Mouse (Mus musculus) embryo, embryonic 9.5 days (tissue): ENCODE measurements at regions not wholly inside any gene's neighbourhood (a gene's known extent, or its start where the extent isn't known, plus 50 kb on each side); places are given as distances from the start of the nearest gene placed in this dataset.

ENCODE experiments used
- DNase-seq: peaks from one replicate; pipeline ENCODE4 v3.0.0-alpha.2; 2017; ENCODE audit errors: extremely low spot score

GRCm38 (mm10) chr8:92302694-92303093, 54.7 kb upstream of the Irx5 start:
- DNase-seq: no peak

DNA sequence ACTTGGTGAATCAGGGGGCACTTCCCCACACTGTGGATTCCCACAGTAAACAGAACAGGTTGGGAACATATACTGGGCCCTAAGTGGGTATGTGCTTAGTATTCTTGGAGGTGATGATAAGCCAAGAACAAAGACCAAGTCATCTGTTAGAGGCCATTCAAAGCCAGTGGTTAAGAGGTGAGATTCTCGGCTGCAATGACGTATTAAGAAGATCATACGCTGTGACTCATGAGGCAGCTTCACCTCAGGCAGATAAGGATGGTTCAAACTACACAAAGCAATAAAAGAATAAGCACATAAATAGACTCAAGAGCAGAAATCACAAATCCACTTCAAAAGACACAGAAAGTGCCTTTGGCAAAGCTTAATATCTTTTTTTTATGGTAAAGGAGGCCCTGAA, 56.4 kb upstream of the Irx5 start:
- no peak for DNase-seq

- DNase-seq: peak; percentile 34
Measured at GRCm38 (mm10) chr8:92286841-92287811, 70.3 kb upstream of the Irx5 start.

GRCm38 (mm10) chr8:92275755-92276154, 81.7 kb upstream of the Irx5 start:
- no peak for DNase-seq

- DNase-seq: no peak
Measured at GRCm38 (mm10) chr8:92272726-92273125, 84.7 kb upstream of the Irx5 start.

DNA sequence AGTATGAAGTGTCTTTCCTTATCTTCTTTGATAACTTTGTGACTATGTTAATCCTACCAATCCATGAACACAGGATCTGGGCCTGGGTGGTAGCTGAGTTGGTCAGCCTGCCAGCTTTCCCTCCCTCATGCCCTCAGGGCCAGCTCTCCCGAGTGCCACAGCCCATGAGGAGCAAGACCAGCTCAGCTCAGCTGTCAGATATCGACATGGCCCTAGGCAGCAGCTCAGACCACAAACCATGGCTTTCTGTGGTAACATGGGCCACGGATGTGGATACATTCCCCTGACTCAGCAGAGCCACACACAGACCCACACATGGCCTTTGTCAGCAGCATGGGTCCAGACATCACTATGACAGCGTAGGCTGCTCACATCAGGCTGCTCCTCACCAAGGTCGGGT, 85.4 kb upstream of the Irx5 start:
- no peak for DNase-seq

GRCm38 (mm10) chr8:92270636-92271035, 86.8 kb upstream of the Irx5 start:
- DNase-seq: no peak

DNA sequence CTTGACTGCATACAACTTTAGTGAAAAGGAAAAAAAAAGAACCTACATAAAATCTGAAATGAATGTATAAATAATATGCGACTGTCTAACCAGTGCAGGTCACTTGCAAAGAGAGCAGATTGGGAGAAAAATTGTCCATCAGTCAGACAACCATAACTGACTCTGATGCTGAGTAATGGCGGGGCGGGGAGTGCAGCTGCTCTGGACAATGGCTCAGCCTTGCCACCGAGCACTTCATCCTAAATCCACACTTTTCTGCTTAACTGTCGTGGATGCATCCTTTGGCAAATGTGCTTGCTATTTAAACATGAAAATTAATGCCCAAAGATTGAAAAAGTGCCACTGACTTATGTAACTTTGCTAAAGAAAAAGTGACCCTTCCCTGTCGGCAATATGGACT, 90.0 kb upstream of the Irx5 start:
- no peak for DNase-seq

DNA sequence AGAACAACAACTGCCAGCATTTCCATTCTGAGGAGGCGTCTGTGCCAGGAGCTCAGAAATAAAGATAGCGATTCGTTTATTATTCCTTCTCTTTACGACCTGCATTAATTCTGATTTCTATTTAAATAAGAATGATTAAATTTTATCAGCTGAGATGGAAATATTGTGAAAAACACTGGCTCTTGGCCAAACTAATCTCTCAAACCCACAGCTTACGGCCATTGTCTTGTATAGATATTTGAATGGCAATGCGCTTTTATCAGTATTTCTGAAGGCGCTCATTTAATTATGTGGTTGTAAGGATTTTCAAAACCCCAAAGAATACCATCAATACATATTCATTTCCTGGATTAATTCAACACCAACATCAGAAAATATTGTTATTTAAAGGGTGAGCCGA, 97.4 kb upstream of the Irx5 start:
- no peak for DNase-seq

DNA sequence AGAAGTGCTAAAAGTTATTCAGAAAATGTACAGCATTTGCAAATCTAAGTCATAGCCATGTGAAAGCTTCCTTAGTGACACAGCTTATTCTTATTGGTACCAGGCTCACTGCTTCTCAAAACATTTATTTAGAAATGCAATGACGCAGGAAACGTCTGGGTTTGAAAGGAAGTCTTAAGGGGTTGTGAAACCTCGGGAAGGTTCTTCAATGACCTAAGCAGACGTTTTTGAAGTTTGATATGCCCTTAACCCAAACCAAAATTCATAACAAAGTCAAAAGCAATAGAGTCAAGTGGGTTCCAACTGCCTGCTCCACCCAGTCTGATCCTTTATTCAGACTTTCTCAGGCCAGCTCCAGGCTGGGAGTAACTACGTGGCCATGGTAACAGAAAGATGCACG, 99.2 kb upstream of the Irx5 start:
- no peak for DNase-seq

DNA sequence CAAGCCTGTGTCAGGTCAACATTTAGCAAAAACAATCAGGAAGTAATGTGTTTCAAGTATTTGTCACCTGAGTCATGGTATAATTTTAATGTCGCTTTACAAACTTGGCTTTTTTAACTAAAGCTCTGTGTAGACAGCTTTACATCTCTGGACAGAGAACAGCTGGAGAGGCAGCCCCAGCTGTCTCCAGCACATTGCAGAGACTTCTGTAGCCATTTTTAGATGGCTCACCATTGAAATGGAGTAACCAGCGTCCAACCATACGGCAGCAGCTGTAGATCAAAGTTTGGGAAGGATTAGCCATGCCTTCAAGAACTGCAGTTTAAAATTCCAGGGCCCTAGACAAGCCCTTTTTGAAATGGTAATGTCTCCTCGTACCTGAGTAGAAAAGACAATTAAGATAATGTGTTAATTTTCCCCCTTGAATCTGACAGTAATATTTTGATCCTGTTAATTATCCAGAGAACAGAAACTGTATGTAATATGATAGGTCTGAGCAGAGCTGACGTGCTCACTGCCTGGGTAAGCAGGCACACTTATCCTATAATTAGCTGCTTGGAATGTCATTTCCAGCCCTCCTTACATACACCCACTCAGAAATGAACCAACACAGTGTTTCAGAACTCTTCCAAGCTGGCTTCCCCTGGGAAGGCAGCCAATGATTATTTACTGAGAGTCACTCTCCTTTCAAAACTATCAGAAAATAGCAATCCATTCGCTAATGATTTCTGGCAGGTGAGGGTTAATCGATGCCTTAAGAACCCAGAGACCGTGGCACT, 104.6 kb upstream of the Irx5 start:
- DNase-seq: no peak

DNA sequence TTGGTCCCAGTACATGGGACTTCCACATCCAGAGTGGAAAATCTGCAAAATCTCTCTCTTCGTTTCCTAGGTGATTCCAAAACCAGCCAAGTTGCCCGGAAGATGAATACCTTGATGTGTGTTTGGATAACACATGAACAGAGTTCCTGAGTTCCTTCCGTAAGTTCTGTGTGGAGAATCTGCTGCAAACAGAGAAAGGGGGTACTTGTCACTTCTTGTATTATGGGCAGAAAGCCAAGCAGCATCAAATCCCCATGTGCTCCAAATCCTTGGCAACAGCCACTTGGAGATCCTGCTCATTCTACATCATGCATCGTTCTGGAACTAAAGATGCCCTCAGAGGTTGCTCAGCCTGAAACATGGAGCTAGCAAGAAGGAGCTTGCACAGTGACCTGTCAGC, 111.1 kb upstream of the Irx5 start:
- DNase-seq: no peak

DNA sequence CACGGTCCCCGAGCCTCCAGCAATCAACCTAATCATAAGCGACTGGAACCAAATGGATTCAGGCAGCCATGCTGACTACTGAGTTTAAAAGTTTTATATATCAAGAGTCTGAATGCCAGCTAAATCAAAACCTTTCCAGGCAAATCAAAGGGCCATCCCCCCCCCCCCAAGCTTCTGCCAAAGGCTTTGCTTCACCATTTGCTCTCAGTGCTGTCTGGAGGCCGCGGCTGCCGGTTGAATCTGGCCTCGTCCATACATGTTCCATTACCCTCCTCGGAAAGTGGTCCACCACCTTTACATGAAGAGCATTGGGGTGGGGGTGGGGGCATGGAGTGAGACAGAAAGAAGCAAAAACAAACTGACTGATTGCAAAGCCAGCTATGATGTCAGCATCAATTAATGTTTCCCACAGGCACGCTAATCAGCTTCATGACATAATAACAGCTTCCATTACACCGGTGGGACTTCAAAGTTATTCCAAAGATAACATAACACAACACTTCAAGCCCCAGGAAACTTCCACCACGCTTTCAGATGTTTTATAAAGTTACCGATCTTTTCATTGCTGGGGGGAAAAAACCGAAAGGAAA, 116.6 kb upstream of the Irx5 start:
- no peak for DNase-seq

- DNase-seq: no peak
Measured at GRCm38 (mm10) chr8:92231326-92232225, 125.8 kb upstream of the Irx5 start.

DNA sequence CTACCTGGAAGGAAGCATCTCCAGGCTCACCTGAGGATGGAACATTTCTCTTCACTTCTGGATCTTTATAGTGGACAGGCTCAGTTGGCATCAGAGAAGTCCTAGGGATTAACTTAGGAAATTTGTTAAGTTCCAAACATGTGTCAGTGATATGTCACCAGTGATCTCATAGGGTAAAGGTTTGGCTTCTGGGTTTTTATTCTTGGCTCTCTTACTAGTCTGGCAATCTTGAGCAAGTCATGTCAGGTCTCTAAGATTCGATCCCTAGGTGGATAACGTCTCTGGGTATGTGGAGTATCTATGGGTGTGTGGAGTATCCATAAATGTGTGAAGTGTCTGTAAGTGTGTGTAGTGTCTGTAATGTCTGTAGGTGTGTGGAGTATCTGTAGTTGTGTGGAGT, 127.9 kb upstream of the Irx5 start:
- DNase-seq: no peak

DNA sequence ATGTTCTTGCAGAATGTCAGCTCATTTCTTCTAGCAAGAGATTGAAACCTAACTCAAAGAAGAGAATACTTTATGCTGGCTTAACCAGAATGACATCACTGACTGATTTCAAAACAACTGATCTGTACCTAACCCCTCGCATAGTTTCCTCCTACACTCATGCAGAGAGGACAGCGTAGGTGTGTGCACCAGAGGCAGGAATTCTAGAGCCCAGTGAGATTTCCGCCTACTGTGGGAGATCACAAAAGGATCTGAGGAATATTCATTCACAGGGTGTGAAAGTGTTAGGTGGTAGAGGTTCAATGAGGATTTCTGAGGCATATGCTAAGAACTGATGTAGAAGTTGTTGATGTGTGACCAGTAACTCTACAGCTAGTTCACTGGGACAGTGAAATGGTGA, 132.5 kb upstream of the Irx5 start:
- no peak for DNase-seq

DNA sequence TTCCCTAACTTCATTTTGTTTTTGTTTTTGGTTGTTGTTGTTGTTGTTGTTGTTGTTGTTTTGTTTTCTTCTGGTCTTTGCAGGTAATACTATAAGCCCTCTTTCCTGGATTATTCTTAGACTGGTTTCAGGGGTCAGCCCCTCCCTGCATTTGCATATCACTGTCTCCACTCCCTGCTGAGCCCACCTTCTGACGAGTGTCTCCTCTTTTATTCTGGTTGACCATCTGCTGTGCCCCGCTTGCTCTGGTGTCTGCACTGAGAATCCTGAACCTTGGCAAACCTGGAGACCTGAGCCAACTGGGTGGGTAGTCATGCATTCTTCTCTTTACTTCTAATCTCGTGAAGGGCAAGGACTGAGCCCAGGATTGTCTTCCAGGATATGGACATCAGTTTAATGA, 134.4 kb upstream of the Irx5 start:
- DNase-seq: no peak

GRCm38 (mm10) chr8:92219181-92219890, 138.1 kb upstream of the Irx5 start:
- no peak for DNase-seq

- no peak for DNase-seq
Measured at GRCm38 (mm10) chr8:92217521-92217920, 139.9 kb upstream of the Irx5 start.

- DNase-seq: peak; percentile 48
Measured at GRCm38 (mm10) chr8:92216176-92216575, 141.2 kb upstream of the Irx5 start.
